Mouse (Mus musculus) midbrain, postnatal 0 days (tissue): ENCODE results near the gene Ctnnbl1. TPM values are rescaled to one million over a fixed set of nuclear protein-coding genes. Genes with fewer than 3 reads are reported as not detected.
A peak's percentile ranks its signal among the peaks of the same experiment; 100 is the strongest.

Experiments used
- ATAC-seq: fragments of 200-750 bp; cut with Nextera tagmentation; 2 replicates; pipeline ENCODE4 v1.8.0; 2017; ENCODE audit warnings: moderate number of reproducible peaks, mild to moderate bottlenecking, moderate TSS enrichment, moderate library complexity; ENCODE audit not compliant: low FRiP score
- DNase-seq: peaks from one replicate; pipeline ENCODE4 v3.0.0-alpha.2; 2015; ENCODE audit warnings: low spot score
- H3K27ac ChIP-seq: fragments of 300-500 bp; sonication (generic); 2 replicates; pipeline ENCODE4 v1.5.1; 2014; ENCODE audit warnings: low read depth, mild to moderate bottlenecking, low read length, mixed read lengths
- H3K27me3 ChIP-seq: fragments of 300-500 bp; sonication (generic); 2 replicates; pipeline ENCODE4 v1.6.1; 2014; ENCODE audit warnings: low read length, control low read depth, mixed read lengths; ENCODE audit not compliant: insufficient read depth
- H3K36me3 ChIP-seq: fragments of 300-500 bp; sonication (generic); 2 replicates; pipeline ENCODE4 v1.6.1; 2014; ENCODE audit warnings: low read length, control low read depth, mixed read lengths; ENCODE audit not compliant: insufficient read depth
- H3K4me1 ChIP-seq: fragments of 300-500 bp; sonication (generic); 2 replicates; pipeline ENCODE4 v1.6.1; 2014; ENCODE audit warnings: mild to moderate bottlenecking, control low read depth, antibody characterized with exemption, low read length, mixed read lengths; ENCODE audit not compliant: insufficient read depth
- H3K4me2 ChIP-seq: fragments of 300-500 bp; sonication (generic); 2 replicates; pipeline ENCODE4 v1.6.1; 2014; ENCODE audit warnings: low read depth, mild to moderate bottlenecking, low read length, mixed read lengths; ENCODE audit not compliant: poor library complexity, severe bottlenecking
- H3K4me3 ChIP-seq: fragments of 300-500 bp; sonication (generic); 2 replicates; pipeline ENCODE4 v1.5.1; 2014; ENCODE audit warnings: low read depth, mild to moderate bottlenecking, low read length, moderate library complexity
- H3K9ac ChIP-seq: fragments of 300-500 bp; sonication (generic); replicated peaks from 2 replicates; pipeline ENCODE4 v1.6.1; 2014; ENCODE audit warnings: mild to moderate bottlenecking, low read length, moderate library complexity, mixed read lengths; ENCODE audit not compliant: poor library complexity, severe bottlenecking
- H3K9me3 ChIP-seq: fragments of 300-500 bp; sonication (generic); 2 replicates; pipeline ENCODE4 v1.6.1; 2016; ENCODE audit warnings: low read length, control low read depth
- CTCF ChIP-seq: IDR thresholded peaks from 2 replicates; pipeline ENCODE4 v1.5.1; 2016; ENCODE audit warnings: antibody characterized with exemption, mild to moderate bottlenecking
- WGBS: fragments of 180-500 bp; shearing (Covaris S2); extraction: QIAGEN DNeasy Blood & Tissue Kit; methylation state at CpG from one replicate; pipeline ENCODE4 v1.1.7; 2014; 5-methylcytosine and 5-hydroxymethylcytosine counted together
- polyA plus RNA-seq: library from polyadenylated mRNA; unstranded; fragments of >200 nt; fragmentation: Nextera tagmentation; extraction: Ambion mirVana; gene quantifications from 2 replicates; pipeline ENCODE4 v1.2.1, GENCODE M21; 2015
- total RNA-seq: library from RNA; depleted of rRNA; stranded (reverse); fragments of >200 nt; gene quantifications from 2 replicates; pipeline ENCODE4 v1.2.3, GENCODE M21; 2014

The Ctnnbl1 gene
- total and polyA plus RNA-seq, 2 experiments from 2014 or later, result 40.0 to 44.7 TPM

DNA sequence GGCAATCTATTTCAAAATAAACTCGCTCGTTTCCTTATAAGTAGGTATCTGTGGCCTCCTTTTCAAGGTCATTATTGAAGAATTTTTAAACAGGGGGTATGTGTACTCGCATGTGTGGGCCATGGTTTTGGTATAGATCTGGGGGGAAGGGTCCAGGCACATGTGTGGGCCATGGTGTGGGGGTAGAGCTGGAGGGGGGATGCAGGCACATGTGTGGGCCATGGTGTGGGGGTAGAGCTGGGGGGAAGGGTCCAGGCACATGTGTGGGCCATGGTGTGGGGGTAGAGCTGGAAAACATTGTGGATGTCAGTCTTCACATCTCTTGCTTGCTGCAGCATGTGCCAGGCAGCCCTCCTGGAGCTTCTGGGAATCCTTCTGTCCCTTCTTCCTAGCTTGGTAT lies 129.9 kb downstream of the Ctnnbl1 start:
- Histone ChIP-seq H3K27me3 (no peaks in the 10 kb centered on the region), H3K27ac (no peak overlapping the region), H3K4me3 (no peak overlapping the region), H3K9me3 (no peaks in the 10 kb centered on the region), H3K36me3 (no peaks in the 10 kb centered on the region), H3K9ac (no peak overlapping the region), H3K4me1 (0 out of 2 replicates have a peak, but pooled peaks cover 4% of the 10 kb centered on the region), H3K4me2 (no peak overlapping the region)
- TF ChIP-seq CTCF, result no peak
- ATAC-seq (no peak), DNase-seq (no peak)
- 88% methylated on average over 3 of the region's 3 CpGs for WGBS

DNA sequence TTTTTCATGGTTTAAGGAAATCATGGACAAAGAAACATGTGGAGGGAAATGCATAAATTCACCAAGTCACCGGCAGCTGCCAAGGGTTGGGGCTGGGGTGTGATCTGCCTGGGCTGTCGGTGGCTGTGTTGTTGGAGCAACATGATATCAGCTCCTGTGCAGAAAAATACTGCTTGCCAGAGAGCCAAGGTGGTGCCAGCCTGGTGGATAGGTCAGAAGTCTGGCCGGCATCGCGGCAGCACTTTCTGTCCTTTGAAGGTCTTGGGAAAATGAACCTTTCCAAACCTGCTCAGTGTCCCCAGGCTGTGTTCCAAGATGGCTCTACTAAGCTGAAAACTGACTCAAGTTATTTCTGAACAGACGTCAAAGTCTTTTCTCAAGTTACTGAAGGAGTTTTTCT lies 133.0 kb downstream of the Ctnnbl1 start:
- Histone ChIP-seq H3K9me3 (no peaks in the 10 kb centered on the region), H3K4me2 (no peak overlapping the region), H3K4me3 (no peak overlapping the region), H3K4me1 (peaks cover 12% of the 10 kb centered on the region; the same call in 1 of the 2 replicates), H3K27me3 (no peaks in the 10 kb centered on the region), H3K9ac (no peak overlapping the region), H3K36me3 (0 out of 2 replicates have a peak, but pooled peaks cover 3% of the 10 kb centered on the region), H3K27ac (0 out of 2 replicates have a peak overlapping the region, but pooled peaks have one; percentile 32)
- ATAC-seq, result no peak
- no peak for TF ChIP-seq CTCF
- DNase-seq, result no peak
- 67% methylated on average over 6 of the region's 6 CpGs for WGBS

DNA sequence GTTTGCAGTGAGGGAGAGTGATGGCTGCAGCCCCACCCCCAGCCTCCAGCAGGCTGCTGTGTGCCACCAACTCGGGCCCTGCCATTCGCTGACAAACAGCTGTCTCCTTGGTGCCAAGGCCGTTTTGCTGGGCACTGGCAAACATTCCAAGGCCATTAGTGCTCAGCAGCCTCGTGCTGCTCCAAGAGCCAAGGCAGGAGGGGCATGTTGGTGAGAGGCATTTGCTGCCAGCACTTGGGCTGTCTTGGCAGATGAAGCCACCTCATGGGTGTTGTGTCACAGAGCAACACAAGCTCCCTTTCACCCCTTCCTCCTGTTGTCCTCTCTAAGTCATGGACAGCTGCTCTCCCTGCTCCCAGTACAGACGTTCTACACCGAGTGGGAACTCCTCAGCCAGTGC lies 136.0 kb downstream of the Ctnnbl1 start:
- H3K27ac ChIP-seq, result no peak overlapping the region
- H3K36me3 ChIP-seq, result 0 out of 2 replicates have a peak, but pooled peaks cover 7% of the 10 kb centered on the region
- no peak overlapping the region for H3K4me2 ChIP-seq
- no peak overlapping the region for H3K9ac ChIP-seq
- 70% methylated on average over 6 of the region's 6 CpGs for WGBS
- no peaks in the 10 kb centered on the region for H3K9me3 ChIP-seq
- H3K4me1 ChIP-seq, result peaks cover 17% of the 10 kb centered on the region; the same call in 1 of the 2 replicates
- peak; percentile 87 for DNase-seq
- TF ChIP-seq CTCF, result no peak
- no peaks in the 10 kb centered on the region for H3K27me3 ChIP-seq
- no peak overlapping the region for H3K4me3 ChIP-seq
- no peak for ATAC-seq

DNA sequence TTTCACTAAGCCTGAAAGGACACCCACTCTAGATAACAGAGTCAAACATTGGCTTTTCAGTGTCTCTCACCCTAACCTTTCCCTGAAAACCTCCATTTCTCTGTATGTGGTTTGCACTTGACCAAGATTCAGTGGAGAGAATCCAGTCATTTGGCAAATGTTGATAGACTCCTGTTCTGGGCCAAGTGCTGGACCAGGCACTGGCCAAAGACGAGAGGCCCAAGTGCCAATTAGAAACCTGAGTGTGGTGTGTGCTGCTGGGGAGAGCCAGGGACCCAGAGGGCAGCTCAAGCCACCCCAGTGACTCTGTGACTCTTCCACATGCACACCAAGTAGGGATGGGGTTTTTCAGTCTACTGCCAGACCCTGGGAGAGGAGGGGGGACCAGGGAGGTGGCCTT lies 136.5 kb downstream of the Ctnnbl1 start:
- TF ChIP-seq CTCF, result no peak
- no peaks in the 10 kb centered on the region for H3K9me3 ChIP-seq
- DNase-seq, result no peak
- no peaks in the 10 kb centered on the region for H3K27me3 ChIP-seq
- WGBS, result 80% methylated on average over 1 of the region's 1 CpGs
- H3K4me1 ChIP-seq, result peaks cover 17% of the 10 kb centered on the region; the same call in 1 of the 2 replicates
- H3K4me3 ChIP-seq, result no peak overlapping the region
- H3K4me2 ChIP-seq, result no peak overlapping the region
- H3K36me3 ChIP-seq, result 0 out of 2 replicates have a peak, but pooled peaks cover 7% of the 10 kb centered on the region
- no peak overlapping the region for H3K27ac ChIP-seq
- no peak for ATAC-seq
- no peak overlapping the region for H3K9ac ChIP-seq

DNA sequence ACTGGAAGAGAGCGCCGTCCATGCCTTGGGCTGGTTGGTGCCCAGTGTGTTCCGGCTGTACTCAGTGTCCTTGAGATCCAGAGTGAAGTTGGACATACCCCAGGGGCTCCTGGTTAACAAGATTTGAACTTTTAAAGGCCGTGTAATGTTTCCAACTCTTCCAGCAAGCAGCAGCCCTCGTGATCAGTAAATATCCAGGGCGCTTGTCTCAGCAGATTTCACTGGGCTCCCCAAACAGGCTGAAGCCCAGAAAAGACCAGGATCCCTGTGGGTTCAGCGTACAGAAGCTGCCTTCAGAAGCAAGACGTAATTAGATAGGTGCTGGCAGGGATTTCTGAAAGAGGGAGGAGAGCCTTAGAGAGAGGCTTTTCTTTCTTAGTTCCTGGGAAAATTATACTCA lies 137.9 kb downstream of the Ctnnbl1 start:
- Histone ChIP-seq H3K27me3 (no peaks in the 10 kb centered on the region), H3K9me3 (no peaks in the 10 kb centered on the region), H3K9ac (no peak overlapping the region), H3K27ac (peak overlapping the region; percentile 32; the same call in 1 of the 2 replicates), H3K36me3 (0 out of 2 replicates have a peak, but pooled peaks cover 7% of the 10 kb centered on the region), H3K4me3 (no peak overlapping the region), H3K4me1 (peaks cover 17% of the 10 kb centered on the region; the same call in 1 of the 2 replicates), H3K4me2 (no peak overlapping the region)
- ATAC-seq (no peak), DNase-seq (no peak)
- 51% methylated on average over 8 of the region's 8 CpGs for WGBS
- TF ChIP-seq CTCF, result no peak

DNA sequence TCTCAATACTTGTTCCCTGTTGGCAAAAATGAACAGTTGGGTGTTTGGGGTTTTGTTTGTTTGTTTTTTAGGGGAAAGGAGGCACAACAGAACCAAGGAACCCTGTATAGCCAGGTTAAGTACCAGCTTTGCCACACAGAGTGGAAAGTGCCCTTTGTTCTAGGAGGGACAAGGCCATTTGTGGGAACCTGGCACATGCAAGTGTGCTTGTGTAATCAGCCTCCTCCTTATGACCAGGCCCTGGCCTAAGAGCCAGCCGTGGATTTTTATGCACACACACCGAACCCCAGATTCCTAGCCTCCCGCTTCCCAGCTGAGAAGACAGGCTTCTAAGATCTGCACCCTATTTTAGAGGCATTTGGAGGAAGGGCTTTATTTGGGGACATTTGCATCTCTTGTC lies 140.2 kb downstream of the Ctnnbl1 start:
- Histone ChIP-seq H3K4me1 (peaks cover 13% of the 10 kb centered on the region; the same call in 1 of the 2 replicates), H3K4me2 (no peak overlapping the region), H3K9me3 (no peaks in the 10 kb centered on the region), H3K9ac (no peak overlapping the region), H3K27me3 (no peaks in the 10 kb centered on the region), H3K27ac (0 out of 2 replicates have a peak overlapping the region, but pooled peaks have one; percentile 26), H3K4me3 (no peak overlapping the region), H3K36me3 (peaks cover 7% of the 10 kb centered on the region; the same call in 1 of the 2 replicates)
- WGBS, result 95% methylated on average over 3 of the region's 3 CpGs
- no peak for ATAC-seq
- DNase-seq, result no peak
- no peak for TF ChIP-seq CTCF
